Mouse (Mus musculus) heart, adult 9 months (tissue): ENCODE measurements around the gene Nckap1l.

Experiments
- DNase-seq, 2 experiments: peaks; one replicate each; pipeline ENCODE4 v3.0.0; 2022; ENCODE audit warnings: low spot score in 2 of 2

Gene Nckap1l

DNA sequence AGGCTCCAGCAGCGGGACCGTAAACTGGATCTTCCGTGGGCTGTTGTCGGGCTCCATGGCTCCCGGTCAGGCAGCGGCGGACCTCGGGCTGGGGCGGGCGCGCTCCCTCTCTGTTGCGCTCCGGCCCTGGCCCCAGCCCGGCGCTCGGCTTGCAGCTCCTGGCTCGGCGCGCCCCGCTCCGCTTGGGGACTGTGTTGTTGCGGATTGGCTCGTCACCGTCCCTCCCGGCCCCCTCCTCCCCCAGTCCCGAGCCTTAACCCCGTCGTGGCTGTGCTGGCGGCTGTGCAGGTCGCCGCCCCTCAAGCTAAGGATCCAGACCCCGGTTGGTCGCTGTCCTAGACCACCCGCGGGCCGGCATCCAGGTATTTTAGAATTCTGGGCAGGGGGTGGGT, 84.2 kb downstream of the Nckap1l start, which contains the start of gene Ppp1r1a:
Gene Ppp1r1a, minus strand, starts transcription at position 182 of the 392 bp plus-strand sequence.
- no peak for DNase-seq

- no peak for DNase-seq
These were observed 85.7 kb downstream of the Nckap1l start for GRCm38 (mm10) chr15:103539259-103539658.

GRCm38 (mm10) chr15:103540646-103541045, 87.1 kb downstream of the Nckap1l start:
- DNase-seq, result no peak

DNA sequence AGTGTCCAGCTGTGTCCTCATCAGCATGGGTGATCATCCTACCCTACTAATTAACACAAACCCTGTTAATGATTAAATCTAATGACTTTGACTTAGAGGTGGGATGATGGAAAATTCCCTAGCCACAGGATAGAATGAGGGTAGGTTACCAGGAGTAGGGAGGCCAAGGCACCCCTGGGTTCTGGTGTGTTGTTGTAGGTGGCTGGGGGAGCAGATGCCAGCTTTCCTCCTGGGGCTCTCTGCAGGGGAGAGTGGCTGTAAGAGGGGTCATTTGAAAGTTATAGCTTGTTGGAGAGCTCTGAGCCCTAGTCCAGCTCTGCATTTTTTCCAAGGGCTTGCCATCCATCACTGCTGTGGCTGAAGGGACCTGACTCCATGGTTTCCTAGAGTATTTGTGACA, 88.9 kb downstream of the Nckap1l start:
- no peak for DNase-seq

DNA sequence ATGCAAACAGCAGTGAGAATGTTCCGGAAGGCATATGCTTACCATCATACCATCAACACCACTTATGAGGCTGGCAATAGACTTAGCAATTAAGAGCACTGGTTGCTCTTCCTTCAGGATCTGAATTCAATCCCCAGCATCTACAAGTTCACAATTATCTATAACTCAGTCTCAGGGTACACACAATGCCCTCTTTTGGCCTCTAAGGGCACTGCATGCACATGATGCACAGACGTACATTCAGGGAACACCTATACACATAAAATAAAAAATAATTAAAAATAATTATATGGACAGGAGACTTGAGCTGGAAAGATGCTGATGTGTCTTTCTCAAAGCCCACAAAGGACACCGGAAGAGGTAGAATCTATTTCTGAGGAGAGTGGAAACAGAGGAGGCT, 94.4 kb downstream of the Nckap1l start:
- no peak for DNase-seq
